Mouse (Mus musculus): ENCODE data around the gene Gm37240.

DNA sequence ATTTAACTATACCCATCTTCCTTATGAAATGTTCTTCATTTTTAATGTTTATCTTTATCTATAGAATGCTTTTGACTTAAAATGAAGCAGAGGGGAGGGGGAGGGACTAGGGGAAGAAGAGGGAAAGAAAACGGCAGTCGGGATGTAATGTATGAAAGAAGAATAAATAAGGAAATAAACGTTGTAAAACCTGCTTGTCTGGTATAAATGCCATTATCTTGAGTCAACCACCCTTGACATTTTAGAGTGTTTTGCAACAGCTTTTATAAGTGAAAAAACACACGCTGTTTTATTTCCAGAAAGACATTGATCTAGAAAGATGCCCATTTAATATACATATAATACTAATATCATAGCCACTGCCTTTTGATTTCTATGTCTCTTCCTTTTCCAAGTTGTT lies 469.7 kb downstream of the Gm37240 start:
- TF ChIP-seq CTCF (IDR thresholded peaks at IDR 0.05; ENCODE audit: control insufficient read depth, insufficient read depth, low read length) (no peak), POLR2A (IDR thresholded peaks at IDR 0.05; ENCODE audit: borderline replicate concordance, control insufficient read depth, low read depth, low read length) (no peak)
